8 mouse cellular contexts compared by ENCODE assay signal in genomic region chr5:30391473-30391872, GRCm38 (mm10).
DNase-seq lines count a peak whose midpoint lies in the region; ATAC-seq lines count a peak whose summit lies in the region.

No protein-coding gene starts in this region.

- peak; percentile 83 for DNase-seq in heart, embryonic 10.5 days (ENCODE audit: low spot score)
- peak; percentile 9 for DNase-seq in c-Kit-negative CD71-positive TER-119-positive erythroid progenitor cells, embryonic 14.5 days (ENCODE audit: low read depth, low spot score)
- peak; percentile 17 for DNase-seq in fibroblast of lung, adult 2 months (ENCODE audit: low read depth)
- DNase-seq in hindlimb bud, embryonic 11.5 days (ENCODE audit: extremely low spot score, low read depth, low spot score), result peak; percentile 52
- DNase-seq in left cerebral cortex, postnatal 36 days (ENCODE audit: low spot score in 2 of 2), result peak; percentile 49 to 53
- peak; percentile 58 for DNase-seq in naive thymus-derived CD4-positive, alpha-beta T cell, adult 2 months (ENCODE audit: low read depth)
- DNase-seq in spleen, postnatal 4 days (ENCODE audit: low spot score in 2 of 2), result peak; percentile 49 to 88

- intact Hi-C loops in left cerebral cortex, postnatal 36 days (cut with DNase I), result loop anchor here (2.0 to 10.0 kb wide), 2 partner anchors 85 to 243 kb away; no protein-coding TSS in a partner anchor

- 32% methylated on average over 7 of the region's 7 CpGs for WGBS in heart, embryonic 10.5 days
- 26% methylated on average over 7 of the region's 7 CpGs for WGBS in heart, embryonic 12.5 days

- no peak for ATAC-seq in heart, embryonic 12.5 days (ENCODE audit: insufficient number of reproducible peaks, low FRiP score)

- H3K36me3 ChIP-seq in heart, embryonic 10.5 days, result no peaks in the 10 kb centered on the region
- no peaks in the 10 kb centered on the region for H3K36me3 ChIP-seq in heart, embryonic 12.5 days

- H3K9me3 ChIP-seq in heart, embryonic 10.5 days, result no peaks in the 10 kb centered on the region
- no peaks in the 10 kb centered on the region for H3K9me3 ChIP-seq in heart, embryonic 12.5 days (replicated peaks)

- peaks cover 13% of the 10 kb centered on the region for H3K27me3 ChIP-seq in heart, embryonic 10.5 days (ENCODE audit: insufficient read depth, poor library complexity, severe bottlenecking)
- no peaks in the 10 kb centered on the region; the same call in 1 of the 2 replicates for H3K27me3 ChIP-seq in heart, embryonic 12.5 days (replicated peaks)

- H3K27ac ChIP-seq in heart, embryonic 10.5 days, result no peak overlapping the region
- no peak overlapping the region for H3K27ac ChIP-seq in heart, embryonic 12.5 days (ENCODE audit: poor library complexity, severe bottlenecking)

- H3K4me2 ChIP-seq in heart, embryonic 12.5 days, result no peak overlapping the region

- no peak overlapping the region for H3K4me3 ChIP-seq in heart, embryonic 10.5 days
- H3K4me3 ChIP-seq in heart, embryonic 12.5 days, result no peak overlapping the region

- peaks cover 17% of the 10 kb centered on the region for H3K4me1 ChIP-seq in heart, embryonic 10.5 days
- H3K4me1 ChIP-seq in heart, embryonic 12.5 days (replicated peaks), result no peaks in the 10 kb centered on the region

- no peak overlapping the region for H3K9ac ChIP-seq in heart, embryonic 12.5 days

Comparison
In these comparisons a context has a peak if more than half of its experiments do, and no peak if none do; other contexts are left out.
1. DNase-seq: peak in every context shown above with its lines; median percentile 83 in heart, embryonic 10.5 days; 68 in spleen, postnatal 4 days; 58 in naive thymus-derived CD4-positive, alpha-beta T cell, adult 2 months; 52 in hindlimb bud, embryonic 11.5 days; 51 in left cerebral cortex, postnatal 36 days; 17 in fibroblast of lung, adult 2 months; 9 in c-Kit-negative CD71-positive TER-119-positive erythroid progenitor cells, embryonic 14.5 days.